Mouse (Mus musculus) adrenal gland, adult 18-20 months (tissue): Measurements from ENCODE around the gene Ugt1a10. TPM values are rescaled to one million over a fixed set of nuclear protein-coding genes. Genes with fewer than 3 reads are reported as not detected.
"Not testable (repeated sequence)": the region's sequence is repeated elsewhere in the genome, so short reads cannot be mapped to it uniquely, and the experiment has no call there.

Source experiments
- DNase-seq, 2 experiments: peaks; one replicate each; pipeline ENCODE4 v3.0.0; 2021 to 2022; ENCODE audit warnings: low spot score in 2 of 2
- total RNA-seq, 2 experiments: library from RNA; stranded (reverse); gene quantifications; 1 replicate in 1 of 2; 2 replicates in 1 of 2; pipeline ENCODE4 v1.2.3; 2021

Gene Ugt1a10
- total RNA-seq, 2 experiments from 2014 or later: 0.20 TPM; not detected in 1

DNA sequence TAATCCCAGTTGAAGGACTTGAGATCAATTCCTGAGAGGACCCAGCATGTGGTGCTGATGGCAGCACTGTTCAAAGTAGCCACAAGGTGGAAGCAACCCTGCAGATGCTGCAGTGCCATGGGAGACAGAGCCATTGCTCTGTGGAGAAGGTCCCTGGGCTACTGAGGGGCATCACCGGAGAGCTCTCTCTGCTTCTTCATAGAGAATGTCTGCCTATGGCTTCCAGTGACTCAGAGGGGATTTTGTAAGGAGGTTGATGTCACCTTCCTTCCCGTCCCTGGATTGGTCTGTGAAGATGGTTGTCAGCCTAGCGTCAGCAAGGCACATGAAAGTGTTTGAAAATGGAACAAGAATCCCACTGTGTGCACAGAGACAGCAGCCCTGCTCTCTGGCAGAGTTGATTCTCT lies 39.1 kb downstream of the Ugt1a10 start:
- not testable (repeated sequence) for DNase-seq

DNA sequence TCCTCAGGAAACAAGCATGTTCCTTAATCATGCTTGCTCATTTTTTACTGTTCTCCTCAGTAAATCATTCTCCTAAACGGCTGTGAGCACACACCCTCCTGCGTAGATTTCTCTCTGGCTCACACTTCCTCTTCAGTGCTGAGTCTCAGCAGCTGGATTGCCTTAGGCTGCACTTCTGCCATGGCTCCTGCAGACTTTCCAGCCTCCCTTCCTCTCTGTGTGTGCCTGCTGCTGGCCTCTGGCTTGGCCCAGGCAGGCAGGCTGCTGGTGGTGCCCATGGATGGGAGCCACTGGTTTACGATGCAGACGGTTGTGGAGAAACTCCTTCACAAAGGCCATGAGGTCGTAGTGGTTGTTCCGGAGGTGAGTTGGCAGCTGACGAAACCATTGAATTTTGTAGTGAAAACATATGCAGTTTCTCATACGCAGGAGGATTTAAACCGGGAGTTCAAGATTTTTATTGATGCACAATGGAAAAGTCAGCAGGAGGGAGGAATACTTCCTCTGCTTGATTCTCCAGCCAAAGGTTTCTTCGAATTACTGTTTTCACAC lies 39.8 kb downstream of the Ugt1a10 start, which contains the start of gene Ugt1a7c:
TSS of gene Ugt1a7c (plus strand) at position 122 of the 552 bp plus-strand sequence.
- DNase-seq: no peak

DNA sequence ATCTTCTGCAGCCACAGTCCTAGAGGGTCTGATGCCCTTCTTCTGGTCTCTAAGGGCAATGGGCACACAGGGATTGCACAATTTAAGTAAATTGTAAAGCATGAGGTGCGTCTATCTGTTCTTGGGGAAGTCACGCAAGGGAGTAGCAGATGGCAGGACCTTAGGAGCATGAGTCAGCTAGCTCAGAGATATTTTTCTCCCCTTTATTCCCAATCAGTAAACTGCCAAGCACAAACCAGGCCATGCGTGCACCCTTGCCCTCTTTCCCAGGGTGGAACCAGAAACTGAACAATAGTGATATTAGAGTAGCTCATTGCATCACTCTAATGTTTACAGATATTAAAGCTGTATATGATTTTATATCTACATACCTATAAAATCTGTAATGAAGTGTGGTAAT lies 43.4 kb downstream of the Ugt1a10 start:
- DNase-seq: not testable (repeated sequence)

DNA sequence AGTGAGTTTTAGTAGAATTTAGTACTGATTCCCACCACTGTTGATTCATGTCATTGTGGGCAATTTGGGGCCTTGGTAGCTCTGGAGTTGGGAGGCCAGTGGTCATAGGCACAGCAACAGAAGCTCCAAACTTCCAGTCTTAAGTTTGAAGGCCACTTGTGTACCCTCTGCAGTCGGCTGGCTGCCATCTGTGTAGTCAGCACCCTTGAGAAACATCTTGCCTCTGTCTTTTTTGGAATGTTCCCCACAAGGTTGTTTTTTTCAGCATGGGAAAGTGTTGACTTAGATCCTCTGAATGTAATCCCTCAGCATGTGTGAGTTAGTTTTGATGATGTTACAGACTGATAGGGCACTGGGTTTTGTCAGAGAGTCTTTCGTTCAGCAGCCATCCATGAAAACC lies 44.5 kb downstream of the Ugt1a10 start:
- not testable (repeated sequence) for DNase-seq

DNA sequence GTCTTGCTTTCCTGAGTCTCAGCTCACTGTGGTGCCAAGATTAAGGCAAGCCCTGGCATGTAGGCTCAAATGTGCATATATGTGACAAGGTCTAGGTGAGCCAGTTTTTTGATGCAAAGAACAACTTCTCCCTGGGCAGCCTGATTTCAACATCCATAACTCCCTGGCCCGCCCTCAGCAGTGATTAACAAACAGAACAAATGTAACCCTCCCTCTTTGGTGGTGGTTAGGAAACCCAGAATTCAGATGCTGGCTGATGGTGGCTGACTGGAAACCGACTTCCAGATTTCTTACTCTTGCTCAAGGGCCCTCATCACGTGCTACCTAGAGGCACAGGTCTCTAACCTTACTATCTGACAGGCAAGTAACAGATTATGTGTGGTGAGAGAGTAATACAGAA lies 47.8 kb downstream of the Ugt1a10 start, which contains the start of gene Ugt1a6b:
TSS of gene Ugt1a6b (plus strand) at position 234 of the 400 bp plus-strand sequence.
- not testable (repeated sequence) for DNase-seq

DNA sequence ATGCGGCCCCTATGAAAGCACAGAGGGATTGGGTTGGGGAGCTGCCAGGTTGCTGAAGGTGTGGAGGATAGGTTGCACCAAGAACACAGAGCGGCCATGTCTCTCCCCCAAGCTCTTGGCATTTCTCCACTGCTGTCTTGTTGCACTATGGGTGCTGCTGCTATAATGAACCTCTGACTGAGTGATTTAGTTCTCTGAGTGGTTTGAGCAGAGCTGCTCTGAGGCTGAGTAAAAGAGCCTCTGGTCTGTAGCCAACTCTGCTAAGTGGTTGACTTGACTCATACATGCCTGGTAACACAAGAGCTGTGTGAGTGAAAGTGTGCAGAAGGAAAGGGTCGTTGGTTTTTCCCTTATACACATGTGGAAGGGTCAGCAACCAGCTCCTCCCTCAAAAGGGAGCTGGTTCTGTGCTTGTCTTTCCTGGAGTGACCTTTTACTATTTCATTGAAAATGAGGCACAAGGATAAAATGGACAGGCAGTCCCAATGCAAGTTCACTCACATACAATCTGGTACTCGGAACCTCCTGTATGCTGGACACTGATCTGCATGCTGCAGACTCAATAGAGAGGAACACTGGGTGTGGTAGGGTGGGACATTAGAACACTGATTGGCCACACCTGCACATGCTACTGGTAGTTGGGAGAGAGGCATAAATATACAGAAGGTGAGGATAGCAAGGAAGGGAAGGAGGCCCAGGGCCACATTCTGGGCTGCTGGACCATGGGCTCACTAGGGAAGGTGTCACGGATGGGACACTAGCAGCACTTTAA lies 48.7 kb downstream of the Ugt1a10 start:
- not testable (repeated sequence) for DNase-seq

DNA sequence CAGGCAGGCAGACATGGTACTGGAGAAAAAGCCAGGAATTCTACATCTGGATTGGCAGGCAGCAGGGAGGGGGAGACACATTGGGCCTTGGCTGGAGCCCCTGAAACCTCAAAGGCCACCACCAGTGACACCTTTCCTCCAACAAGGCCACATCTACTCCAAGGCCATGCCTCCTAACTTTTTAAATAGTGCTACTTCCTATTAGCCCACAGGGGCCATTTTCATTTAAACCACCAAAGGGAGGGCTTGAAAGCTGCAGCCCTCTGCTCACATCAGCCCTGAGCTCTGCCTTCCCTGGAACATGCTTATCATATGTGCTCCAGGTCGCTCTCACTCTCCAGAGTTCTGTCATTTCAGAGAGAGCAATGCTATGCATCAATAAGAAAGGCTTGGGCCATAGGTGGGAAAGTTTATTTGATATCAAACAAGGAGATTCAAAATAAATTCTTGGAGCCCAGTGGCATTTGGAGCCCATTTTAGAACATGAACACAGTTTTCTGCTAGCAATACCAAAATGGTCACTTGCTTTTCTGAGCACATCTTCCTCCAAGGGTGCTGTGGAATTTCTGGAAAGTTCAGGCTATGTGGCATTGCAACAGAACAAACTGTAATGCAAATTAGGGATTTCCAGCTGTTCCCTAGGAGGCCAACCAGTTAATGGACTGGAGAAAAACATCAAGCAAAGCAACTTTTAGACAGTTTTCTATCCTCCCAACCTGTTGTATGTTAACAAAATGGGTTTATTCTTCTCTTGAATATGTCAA lies 49.7 kb downstream of the Ugt1a10 start:
- no peak for DNase-seq

DNA sequence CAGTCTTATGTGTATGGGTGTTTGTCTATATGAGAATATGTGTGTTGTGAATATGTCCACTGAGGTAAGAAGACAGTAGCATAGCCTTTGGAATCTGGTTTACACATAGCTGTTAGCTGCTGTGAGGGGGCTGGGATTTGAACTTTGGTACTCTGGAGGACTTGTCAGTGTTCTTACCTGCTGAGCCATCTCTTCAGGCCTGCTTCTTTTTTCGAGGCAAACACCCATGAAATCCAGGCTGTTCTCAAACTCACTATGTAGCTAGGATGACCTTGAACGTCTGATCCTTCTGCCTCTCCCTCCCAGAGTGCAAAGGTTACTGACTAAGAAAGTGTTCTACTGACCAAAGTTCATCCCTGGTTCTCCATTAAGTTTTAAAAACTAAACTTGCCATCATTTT lies 50.5 kb downstream of the Ugt1a10 start:
- no peak for DNase-seq

DNA sequence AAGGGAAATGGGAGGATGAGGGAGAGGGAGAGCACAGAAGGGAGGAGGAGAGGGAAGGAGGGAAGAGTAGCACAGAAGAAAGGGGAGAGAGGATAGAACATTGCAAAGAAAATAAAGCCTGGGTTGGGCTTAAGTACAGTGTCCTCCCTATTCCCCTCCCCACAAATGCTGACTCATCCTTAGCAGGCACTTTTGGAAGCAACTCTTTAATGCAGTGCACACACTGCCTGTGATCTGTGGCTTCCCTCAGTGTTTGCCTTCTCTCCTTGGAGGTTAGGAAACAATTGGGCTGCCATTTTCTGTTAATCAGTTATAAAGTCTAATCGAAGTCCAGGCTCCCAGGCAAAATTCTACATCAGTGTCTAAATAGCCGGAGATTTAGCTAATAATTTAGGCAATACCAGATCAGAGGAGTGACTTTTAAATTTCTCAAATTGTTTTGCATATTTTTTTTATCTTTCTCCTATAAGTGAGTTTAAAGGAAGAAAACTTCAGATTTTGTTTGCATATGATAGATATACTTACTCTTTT lies 53.9 kb downstream of the Ugt1a10 start:
- DNase-seq: not testable (repeated sequence)

DNA sequence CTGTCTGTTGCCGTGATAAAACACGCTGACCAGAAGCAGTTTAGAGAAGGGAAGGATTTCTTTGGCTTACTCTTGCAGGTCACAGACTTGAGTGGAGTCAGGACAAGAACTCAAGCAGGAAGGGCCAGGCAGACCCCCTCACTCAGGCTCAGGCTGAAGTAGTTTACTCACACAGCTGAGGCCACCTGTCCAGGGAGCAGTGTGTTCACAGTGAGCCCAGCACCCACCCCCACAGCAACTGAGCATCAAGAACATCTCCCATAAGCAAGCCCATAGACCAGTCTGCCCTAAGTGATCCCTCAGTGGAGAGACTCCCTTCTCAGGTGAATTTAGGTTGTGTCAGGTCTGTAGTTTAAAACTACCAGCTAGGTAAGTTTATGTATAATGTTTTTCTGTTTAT lies 54.4 kb downstream of the Ugt1a10 start:
- not testable (repeated sequence) for DNase-seq

DNA sequence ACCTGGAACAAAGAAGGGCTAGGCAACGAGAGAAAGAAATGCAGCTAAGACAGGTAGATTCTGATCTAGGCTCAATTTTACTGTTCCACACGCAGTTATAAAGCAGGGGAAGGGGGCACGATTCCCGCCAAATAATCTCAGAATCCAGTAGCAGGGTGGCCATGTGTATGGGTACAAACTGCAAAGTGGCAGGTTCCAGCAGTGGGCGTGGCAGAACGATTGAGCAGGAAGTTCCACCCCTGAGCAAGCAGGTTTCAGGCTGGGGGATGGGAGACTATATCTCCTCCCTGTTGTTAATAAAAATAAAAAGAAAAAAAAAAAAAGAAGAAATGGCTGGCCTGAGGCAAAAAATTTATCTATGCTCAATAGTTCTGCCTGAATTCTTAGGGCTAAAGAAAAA lies 57.6 kb downstream of the Ugt1a10 start:
- not testable (repeated sequence) for DNase-seq

DNA sequence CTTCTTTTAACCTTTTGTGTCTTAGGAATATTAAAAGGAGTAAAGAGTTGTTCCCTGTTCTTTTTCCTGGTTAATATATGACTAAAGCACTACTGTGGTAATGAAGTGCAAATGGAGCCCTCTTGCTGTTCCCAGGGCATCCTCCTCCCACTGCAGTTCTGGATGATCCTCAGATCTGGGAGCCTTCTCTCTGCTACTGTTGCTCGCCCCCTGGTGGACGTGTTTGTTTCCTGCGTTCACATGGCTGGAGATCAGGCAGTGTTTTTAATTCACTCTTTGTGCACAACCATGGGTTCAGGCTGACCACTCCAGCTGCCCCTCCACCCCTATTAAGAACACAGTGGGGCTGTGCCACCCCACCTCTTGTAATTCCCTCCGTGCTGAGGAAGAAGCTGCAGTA lies 65.4 kb downstream of the Ugt1a10 start:
- not testable (repeated sequence) for DNase-seq

DNA sequence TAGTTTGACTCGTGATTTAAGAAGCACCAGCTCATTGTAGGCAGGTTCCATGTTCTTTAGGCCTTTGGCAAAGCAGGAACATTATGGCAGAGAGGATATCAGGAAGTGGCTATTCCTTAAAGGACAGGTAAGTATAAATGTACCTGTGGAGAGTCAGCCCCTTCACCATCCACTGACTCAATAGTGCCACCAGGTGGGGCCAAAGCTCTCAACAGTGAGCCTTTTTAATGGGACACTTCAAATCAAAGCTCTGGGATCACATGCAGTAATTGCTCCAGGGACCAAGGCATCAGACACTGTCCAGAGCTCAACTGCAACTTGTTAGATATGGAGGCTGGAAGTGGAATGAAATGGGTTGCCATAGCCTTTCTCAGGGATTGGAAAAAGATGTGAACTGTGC lies 66.3 kb downstream of the Ugt1a10 start:
- DNase-seq: not testable (repeated sequence)

DNA sequence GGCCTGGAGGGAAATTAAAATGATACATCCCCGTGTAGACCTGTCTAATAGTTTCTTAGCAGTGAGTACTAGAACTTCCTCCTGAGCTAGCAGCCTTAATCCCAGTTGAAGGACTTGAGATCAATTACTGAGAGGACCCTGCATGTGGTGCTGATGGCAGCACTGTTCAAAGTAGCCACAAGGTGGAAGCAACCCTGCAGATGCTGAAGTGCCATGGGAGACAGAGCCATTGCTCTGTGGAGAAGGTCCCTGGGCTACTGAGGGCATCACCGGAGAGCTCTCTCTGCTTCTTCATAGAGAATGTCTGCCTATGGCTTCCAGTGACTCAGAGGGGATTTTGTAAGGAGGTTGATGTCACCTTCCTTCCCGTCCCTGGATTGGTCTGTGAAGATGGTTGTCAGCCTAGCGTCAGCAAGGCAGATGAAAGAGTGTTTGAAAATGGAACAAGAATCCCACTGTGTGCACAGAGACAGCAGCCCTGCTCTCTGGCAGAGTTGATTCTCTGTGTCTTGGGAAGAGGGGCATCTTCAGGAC lies 70.7 kb downstream of the Ugt1a10 start:
- DNase-seq: not testable (repeated sequence)

DNA sequence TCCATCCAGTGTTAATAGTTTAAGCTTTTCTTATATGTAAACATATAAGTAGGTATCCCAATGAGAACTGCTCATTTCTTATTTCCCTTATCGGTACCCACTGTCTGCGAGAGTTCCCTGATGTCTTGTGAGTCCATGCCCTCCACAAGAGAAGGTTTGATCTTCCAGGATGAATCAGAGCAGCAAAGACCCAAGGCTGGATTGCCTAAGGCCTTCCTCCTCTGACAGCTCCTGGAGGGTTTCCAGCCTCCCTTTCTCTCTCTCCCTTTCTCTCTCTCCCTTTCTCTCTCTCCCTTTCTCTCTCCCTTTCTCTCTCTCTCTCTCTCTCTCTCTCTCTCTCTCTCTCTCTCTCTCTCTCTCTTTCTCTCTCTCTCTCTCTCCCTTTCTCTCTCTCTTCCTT lies 73.9 kb downstream of the Ugt1a10 start:
- DNase-seq: not testable (repeated sequence)

DNA sequence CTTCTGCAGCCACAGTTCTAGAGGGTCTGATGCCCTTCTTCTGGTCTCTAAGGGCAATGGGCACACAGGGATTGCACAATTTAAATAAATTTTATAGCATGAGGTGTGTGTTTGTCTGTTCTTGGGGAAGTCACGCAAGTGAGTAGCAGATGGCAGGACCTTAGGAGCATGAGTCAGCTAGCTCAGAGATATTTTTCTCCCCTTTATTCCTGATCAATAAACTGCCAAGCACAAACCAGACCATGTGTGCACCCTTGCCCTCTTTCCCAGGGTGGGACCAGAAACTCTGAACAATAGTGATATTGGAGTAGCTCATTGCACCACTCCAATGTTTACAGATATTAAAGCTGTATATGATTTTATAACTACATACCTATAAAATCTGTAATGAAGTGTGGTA lies 75.0 kb downstream of the Ugt1a10 start:
- DNase-seq: not testable (repeated sequence)

DNA sequence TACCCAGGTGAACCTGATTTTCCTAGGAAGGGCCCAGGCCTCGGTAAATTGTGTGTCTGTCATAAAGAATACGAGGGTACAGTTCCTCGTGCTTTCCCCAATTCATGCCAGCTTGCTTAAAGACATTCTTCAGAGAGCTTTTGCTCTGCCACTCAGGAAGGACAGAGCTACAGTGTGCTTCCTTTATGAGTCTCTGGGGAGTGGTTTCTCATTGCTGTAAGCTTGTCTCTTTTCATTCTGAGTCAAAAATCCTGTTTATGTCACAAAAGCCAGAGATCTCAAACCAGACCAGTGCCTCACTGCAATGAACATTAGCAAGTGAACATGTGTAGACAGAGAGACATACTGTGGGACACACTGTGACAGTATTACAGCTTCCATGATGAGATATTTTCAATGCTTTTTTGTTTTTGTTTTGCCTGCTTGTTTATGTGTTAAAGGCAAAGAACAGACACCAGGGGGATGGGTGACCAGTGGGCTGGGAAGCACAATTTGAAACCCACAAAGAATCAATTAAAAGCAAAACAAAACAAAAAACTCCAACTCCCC lies 78.8 kb downstream of the Ugt1a10 start:
- no peak for DNase-seq

DNA sequence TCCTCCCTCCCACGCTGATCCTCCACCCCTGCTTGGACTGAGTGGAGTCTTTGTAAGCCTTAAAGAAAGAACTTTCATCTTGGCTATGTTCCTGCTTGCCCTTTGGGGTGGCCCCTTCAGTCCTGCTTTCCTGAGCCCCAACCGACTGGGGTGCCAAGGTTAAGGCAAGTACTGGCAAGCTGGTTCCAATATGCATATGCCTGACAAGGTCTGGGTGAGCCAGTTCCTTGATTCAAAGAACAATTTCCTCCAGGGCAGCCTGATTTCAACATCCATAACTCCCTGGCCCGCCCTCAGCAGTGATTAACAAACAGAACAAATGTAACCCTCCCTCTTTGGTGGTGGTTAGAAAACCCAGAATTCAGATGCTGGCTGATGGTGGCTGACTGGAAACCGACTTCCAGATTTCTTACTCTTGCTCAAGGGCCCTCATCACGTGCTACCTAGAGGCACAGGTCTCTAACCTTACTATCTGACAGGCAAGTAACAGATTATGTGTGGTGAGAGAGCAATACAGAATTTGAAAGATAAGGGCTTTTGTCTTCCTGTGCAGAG lies 79.3 kb downstream of the Ugt1a10 start, which contains the start of gene Ugt1a6a:
TSS of gene Ugt1a6a (plus strand) at position 353 of the 555 bp plus-strand sequence.
- DNase-seq: peak in 1 of 2 experiments; percentile 21

DNA sequence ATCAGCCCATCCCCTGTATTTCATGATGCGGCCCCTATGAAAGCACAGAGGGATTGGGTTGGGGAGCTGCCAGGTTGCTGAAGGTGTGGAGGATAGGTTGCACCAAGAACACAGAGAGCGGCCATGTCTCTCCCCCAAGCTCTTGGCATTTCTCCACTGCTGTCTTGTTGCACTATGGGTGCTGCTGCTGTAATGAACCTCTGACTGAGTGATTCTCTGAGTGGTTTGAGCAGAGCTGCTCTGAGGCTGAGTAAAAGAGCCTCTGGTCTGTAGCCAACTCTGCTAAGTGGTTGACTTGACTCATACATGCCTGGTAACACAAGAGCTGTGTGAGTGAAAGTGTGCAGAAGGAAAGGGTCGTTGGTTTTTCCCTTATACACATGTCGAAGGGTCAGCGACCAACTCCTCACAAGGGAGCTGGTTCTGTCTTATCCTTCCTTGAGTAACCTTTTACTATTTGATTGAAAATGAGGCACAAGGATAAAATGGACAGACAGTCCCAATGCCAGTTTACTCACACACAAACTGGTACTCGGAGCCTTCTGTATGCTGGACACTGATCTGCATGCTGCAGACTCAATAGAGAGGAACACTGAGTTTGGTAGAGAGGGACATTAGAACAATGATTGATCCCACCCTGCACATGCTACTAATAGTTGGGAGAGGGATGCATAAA lies 80.2 kb downstream of the Ugt1a10 start:
- not testable (repeated sequence) for DNase-seq

DNA sequence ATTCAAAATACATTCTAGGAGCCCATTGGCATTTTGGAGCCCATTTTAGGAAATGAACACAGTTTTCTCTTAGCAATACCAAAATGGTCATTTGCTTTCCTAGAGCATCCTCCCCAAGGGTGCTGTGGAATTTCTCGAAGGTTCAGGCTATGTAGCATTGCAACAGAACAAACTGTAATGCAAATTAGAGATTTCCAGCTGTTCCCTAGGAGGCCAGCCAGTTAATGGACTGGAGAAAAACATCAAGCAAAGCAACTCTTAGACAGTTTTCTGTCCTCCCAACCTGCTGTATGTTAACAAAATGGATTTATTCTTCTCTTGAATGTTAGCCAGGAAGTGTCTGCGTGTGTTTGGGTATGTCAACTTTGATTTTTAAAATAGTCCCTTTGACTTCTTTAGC lies 81.5 kb downstream of the Ugt1a10 start:
- no peak for DNase-seq
